Mouse (Mus musculus) forebrain, embryonic 11.5 days (tissue): ENCODE data around the gene Hhat. TPM values are rescaled to one million over a fixed set of nuclear protein-coding genes. Genes with fewer than 3 reads are reported as not detected.

ENCODE experiments used
- ATAC-seq: fragments of 200-750 bp; cut with Nextera tagmentation; replicated peaks from 2 replicates; pipeline ENCODE4 v1.8.0; 2017; ENCODE audit warnings: moderate TSS enrichment; ENCODE audit not compliant: low FRiP score
- DNase-seq: peaks from one replicate; pipeline ENCODE4 v3.0.0-alpha.2; 2017; ENCODE audit warnings: low spot score
- H3K27ac ChIP-seq: fragments of 300-500 bp; sonication (generic); 2 replicates; pipeline ENCODE4 v1.5.1; 2014; ENCODE audit warnings: low read depth, low read length
- H3K27me3 ChIP-seq: fragments of 300-500 bp; sonication (generic); 2 replicates; pipeline ENCODE4 v1.6.1; 2014; ENCODE audit warnings: mild to moderate bottlenecking, low read length, mixed read lengths; ENCODE audit not compliant: control insufficient read depth, insufficient read depth
- H3K36me3 ChIP-seq: fragments of 300-500 bp; sonication (generic); 2 replicates; pipeline ENCODE4 v1.6.1; 2014; ENCODE audit warnings: mild to moderate bottlenecking, low read length, moderate library complexity, mixed read lengths; ENCODE audit not compliant: control insufficient read depth, insufficient read depth
- H3K4me1 ChIP-seq: fragments of 300-500 bp; sonication (generic); replicated peaks from 2 replicates; pipeline ENCODE4 v1.6.1; 2014; ENCODE audit warnings: low read length, mixed read lengths; ENCODE audit not compliant: control insufficient read depth, insufficient read depth
- H3K4me2 ChIP-seq: fragments of 300-500 bp; sonication (generic); 2 replicates; pipeline ENCODE4 v1.6.1; 2014; ENCODE audit warnings: low read depth, mild to moderate bottlenecking, low read length, moderate library complexity, mixed read lengths; ENCODE audit not compliant: severe bottlenecking
- H3K4me3 ChIP-seq: fragments of 300-500 bp; sonication (generic); 2 replicates; pipeline ENCODE4 v1.5.1; 2014; ENCODE audit warnings: low read depth, low read length
- H3K9ac ChIP-seq: fragments of 300-500 bp; sonication (generic); 2 replicates; pipeline ENCODE4 v1.6.1; 2014; ENCODE audit warnings: low read length
- H3K9me3 ChIP-seq: fragments of 300-500 bp; sonication (generic); 2 replicates; pipeline ENCODE4 v1.6.1; 2016; ENCODE audit warnings: low read length, mixed read lengths; ENCODE audit not compliant: control insufficient read depth
- WGBS: fragments of 180-500 bp; shearing (Covaris S2); extraction: QIAGEN DNeasy Blood & Tissue Kit; methylation state at CpG from one replicate; pipeline ENCODE4 v1.1.7; 2014; 5-methylcytosine and 5-hydroxymethylcytosine counted together
- polyA plus RNA-seq: library from polyadenylated mRNA; unstranded; fragments of >200 nt; fragmentation: Nextera tagmentation; extraction: Ambion mirVana; gene quantifications from 2 replicates; pipeline ENCODE4 v1.2.1, GENCODE M21; 2014

Hhat gene
- polyA plus RNA-seq, 1 experiment from 2014 or later, result 8.0 TPM

DNA sequence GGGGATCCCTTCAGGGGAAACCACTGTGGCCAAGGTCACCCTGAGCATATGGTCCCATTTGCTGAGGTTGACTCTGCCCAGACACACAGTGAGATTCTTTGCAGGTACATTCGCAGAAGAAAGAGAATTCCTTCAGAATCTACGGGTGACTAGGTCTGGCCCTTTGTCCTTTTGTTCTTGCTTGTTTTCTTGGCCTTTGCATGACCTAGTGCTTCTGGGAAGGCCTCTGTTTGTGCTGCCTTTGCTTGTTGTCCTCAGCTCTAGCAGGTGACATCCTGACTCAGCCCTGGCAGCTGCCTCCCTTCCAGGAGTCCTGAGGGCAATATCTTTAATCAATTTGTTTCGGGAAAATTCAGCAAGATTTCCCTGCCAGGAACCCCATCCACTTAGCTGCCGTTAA is 316.0 kb downstream of the Hhat start:
- Histone ChIP-seq H3K9ac (no peak overlapping the region), H3K4me2 (no peak overlapping the region), H3K4me1 (no peaks in the 10 kb centered on the region), H3K27me3 (no peaks in the 10 kb centered on the region), H3K36me3 (no peaks in the 10 kb centered on the region), H3K27ac (no peak overlapping the region), H3K4me3 (no peak overlapping the region), H3K9me3 (no peaks in the 10 kb centered on the region)
- no peak for ATAC-seq
- no peak for DNase-seq
- 56% methylated on average over 4 of the region's 4 CpGs for WGBS

DNA sequence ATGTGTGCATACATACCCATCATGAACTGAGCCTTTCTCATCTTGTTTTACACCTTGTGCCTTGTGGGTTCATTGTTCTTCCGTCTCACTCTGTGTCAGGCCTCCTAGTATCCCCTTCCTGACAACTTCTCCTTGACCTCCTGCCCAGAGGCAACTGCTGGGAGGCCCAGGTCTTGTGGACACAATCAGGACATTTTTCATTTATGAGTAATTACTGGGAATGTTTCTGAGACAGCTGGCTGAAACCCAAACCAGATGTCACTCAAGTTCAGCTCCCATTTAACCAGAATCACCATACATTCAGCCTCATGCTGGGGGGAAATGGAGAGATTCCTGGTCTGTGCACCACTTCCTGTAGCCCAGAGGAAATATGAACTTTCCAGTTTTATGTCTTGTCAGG is 316.5 kb downstream of the Hhat start:
- Histone ChIP-seq H3K4me3 (no peak overlapping the region), H3K4me2 (no peak overlapping the region), H3K27ac (no peak overlapping the region), H3K4me1 (no peaks in the 10 kb centered on the region), H3K36me3 (no peaks in the 10 kb centered on the region), H3K9ac (no peak overlapping the region), H3K9me3 (no peaks in the 10 kb centered on the region), H3K27me3 (no peaks in the 10 kb centered on the region)
- no peak for DNase-seq
- 58% methylated on average over 1 of the region's 1 CpGs for WGBS
- ATAC-seq, result no peak

DNA sequence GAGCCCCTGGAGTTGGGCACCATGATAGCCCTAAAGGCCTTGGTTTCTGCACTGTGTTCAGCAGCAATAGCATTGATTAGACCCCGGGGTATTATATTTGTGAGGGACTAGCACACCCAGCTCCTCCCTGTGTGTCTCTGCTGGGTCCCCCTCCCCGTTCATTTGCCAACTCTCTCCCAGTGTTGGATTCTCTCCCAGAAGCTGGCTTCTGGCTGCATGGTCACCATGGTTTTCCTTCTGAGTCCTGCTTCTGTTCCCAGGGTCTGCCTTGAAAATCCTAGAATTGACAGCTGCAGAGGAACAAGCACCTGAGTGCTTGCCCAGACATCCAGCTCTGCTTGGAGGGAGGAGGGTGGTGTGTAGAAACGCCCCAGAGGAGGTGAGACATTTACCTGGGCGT is 319.3 kb downstream of the Hhat start:
- Histone ChIP-seq H3K4me2 (no peak overlapping the region), H3K9ac (no peak overlapping the region), H3K27ac (no peak overlapping the region), H3K36me3 (no peaks in the 10 kb centered on the region), H3K4me3 (no peak overlapping the region), H3K9me3 (no peaks in the 10 kb centered on the region), H3K27me3 (no peaks in the 10 kb centered on the region), H3K4me1 (no peaks in the 10 kb centered on the region)
- ATAC-seq, result no peak
- no peak for DNase-seq
- 80% methylated on average over 4 of the region's 4 CpGs for WGBS

DNA sequence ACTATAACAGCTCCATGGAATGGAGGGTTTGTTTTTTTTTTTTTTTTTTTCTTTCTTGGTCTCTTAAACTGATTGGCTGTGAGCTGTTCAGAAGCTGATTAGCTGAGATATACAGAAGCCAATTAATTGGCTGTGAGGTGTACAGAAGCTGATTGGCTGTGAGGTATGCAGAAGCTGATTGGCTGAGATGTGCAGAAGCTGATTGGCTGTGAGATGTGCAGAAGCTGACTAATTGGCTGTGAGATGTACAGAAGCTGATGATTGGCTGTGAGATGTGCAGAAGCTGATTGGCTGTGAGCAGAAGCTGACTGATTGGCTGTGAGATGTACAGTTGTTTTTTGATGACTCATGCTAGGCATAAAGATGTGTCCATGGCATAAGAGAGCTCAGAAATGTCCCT is 320.6 kb downstream of the Hhat start:
- no peaks in the 10 kb centered on the region for H3K9me3 ChIP-seq
- ATAC-seq, result no peak
- H3K9ac ChIP-seq, result no peak overlapping the region
- no peaks in the 10 kb centered on the region for H3K27me3 ChIP-seq
- H3K4me2 ChIP-seq, result no peak overlapping the region
- no peak for DNase-seq
- H3K27ac ChIP-seq, result no peak overlapping the region
- no peaks in the 10 kb centered on the region for H3K4me1 ChIP-seq
- H3K4me3 ChIP-seq, result no peak overlapping the region
- H3K36me3 ChIP-seq, result no peaks in the 10 kb centered on the region

DNA sequence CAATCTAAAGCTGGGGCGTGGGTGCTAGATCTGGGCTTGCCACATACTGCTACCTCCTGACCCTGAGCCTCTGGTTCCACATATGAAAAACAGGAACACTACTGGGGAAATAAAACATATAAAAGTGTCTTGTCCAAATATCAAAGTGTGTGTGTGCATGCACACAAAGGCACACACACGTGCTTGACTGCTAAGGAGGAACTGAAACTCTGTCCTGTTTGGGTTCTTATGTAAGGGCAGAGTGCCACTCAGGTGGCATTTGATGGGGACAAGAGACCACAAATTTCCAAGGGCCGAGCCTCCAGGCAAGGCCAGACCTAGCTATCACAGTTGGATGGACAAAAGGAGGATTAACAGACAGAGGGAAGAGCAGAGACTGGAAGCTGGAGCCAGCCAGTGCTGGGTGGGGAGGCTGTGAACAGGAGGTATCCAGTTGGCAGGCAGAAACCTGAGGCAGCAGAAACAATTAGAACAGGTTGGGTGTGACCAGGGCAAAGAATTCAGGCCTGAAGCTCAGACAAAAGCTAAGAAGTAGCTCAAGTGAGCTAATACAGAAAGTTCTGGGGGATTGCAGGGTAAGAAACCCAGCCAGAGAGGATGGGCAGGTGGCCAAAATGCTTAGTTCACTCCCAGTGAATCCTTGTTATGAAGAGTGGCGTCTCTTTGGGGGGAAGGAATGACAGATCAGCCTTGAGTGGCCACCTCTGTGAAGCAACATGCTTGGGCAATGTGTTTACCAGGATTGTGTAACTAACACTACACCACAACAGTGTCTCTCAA is 321.3 kb downstream of the Hhat start:
- Histone ChIP-seq H3K27ac (no peak overlapping the region), H3K4me3 (no peak overlapping the region), H3K9ac (no peak overlapping the region), H3K4me1 (no peaks in the 10 kb centered on the region; the same call in 1 of the 2 replicates), H3K9me3 (no peaks in the 10 kb centered on the region), H3K4me2 (no peak overlapping the region), H3K36me3 (no peaks in the 10 kb centered on the region), H3K27me3 (no peaks in the 10 kb centered on the region)
- WGBS, result 64% methylated on average over 4 of the region's 4 CpGs
- DNase-seq (no peak), ATAC-seq (no peak)

DNA sequence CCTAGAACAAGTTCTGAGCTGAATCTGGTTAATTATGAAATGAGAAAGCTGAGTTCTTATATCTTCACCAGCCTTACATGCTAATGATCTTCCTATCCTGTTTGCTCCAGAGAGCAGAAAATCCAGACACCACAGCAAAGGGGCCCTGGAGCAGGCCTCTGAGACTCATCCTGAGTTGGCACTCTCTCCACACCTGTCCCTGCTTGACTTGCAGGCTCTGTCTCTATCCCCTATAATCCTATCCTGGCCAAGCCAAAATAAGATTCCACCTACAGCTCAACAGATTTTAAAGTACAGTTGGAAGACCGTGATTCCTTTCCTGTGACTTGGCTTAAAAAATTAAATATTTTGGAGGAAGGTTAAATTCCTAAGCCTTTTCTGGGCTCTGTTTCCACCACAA is 322.5 kb downstream of the Hhat start:
- Histone ChIP-seq H3K4me3 (no peak overlapping the region), H3K27ac (no peak overlapping the region), H3K36me3 (no peaks in the 10 kb centered on the region), H3K4me2 (no peak overlapping the region), H3K27me3 (no peaks in the 10 kb centered on the region), H3K9ac (no peak overlapping the region), H3K9me3 (no peaks in the 10 kb centered on the region), H3K4me1 (no peaks in the 10 kb centered on the region; the same call in 1 of the 2 replicates)
- WGBS, result 87% methylated on average over 1 of the region's 1 CpGs
- ATAC-seq, result no peak
- no peak for DNase-seq

DNA sequence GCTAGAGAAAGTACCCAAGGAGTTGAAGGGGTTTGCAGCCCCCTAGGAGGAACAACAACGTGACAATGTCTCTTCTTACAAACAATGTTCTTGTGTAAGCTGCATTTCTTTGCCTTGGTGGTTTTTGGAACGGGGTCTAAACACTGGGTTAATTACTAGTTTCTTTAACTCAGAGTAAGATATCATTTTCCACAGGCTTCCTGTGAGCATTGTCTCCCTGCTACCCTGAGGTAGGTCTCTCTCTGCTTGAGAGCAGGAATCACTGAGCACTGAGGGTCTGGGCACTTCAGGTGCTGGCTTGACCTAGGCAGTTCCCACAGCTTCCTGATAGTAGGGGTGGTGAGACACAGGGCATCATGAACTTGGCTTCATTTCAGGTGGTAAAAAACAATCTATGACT is 323.4 kb downstream of the Hhat start:
- Histone ChIP-seq H3K36me3 (no peaks in the 10 kb centered on the region), H3K9ac (no peak overlapping the region), H3K27me3 (no peaks in the 10 kb centered on the region), H3K9me3 (no peaks in the 10 kb centered on the region), H3K4me2 (no peak overlapping the region), H3K27ac (no peak overlapping the region), H3K4me3 (no peak overlapping the region), H3K4me1 (no peaks in the 10 kb centered on the region; the same call in 1 of the 2 replicates)
- 72% methylated on average over 2 of the region's 2 CpGs for WGBS
- no peak for DNase-seq
- no peak for ATAC-seq

Other genes starting within 250 kb of the Hhat start
- gene Sertad4, start 84.5 kb upstream of the Hhat start, polyA plus RNA-seq, result 17.2 and 17.3 TPM in 2 replicates